Mouse (Mus musculus) heart, postnatal 0 days (tissue): Measurements from ENCODE around the gene Ercc5. TPM values are rescaled to one million over a fixed set of nuclear protein-coding genes. Genes with fewer than 3 reads are reported as not detected.
A peak's percentile ranks its signal among the peaks of the same experiment; 100 is the strongest.

Source experiments
- ATAC-seq: fragments of 200-750 bp; cut with Nextera tagmentation; 2 replicates; pipeline ENCODE4 v1.8.0; 2017; ENCODE audit warnings: low read depth, moderate number of reproducible peaks, moderate library complexity; ENCODE audit not compliant: insufficient read depth
- DNase-seq: peaks from one replicate; pipeline ENCODE4 v3.0.0-alpha.2; 2016; ENCODE audit warnings: low spot score
- H3K27ac ChIP-seq: fragments of 300-500 bp; sonication (generic); 2 replicates; pipeline ENCODE4 v1.5.1; 2014; ENCODE audit warnings: low read depth, mild to moderate bottlenecking
- H3K27me3 ChIP-seq: fragments of 300-500 bp; sonication (generic); 2 replicates; pipeline ENCODE4 v1.6.1; 2014; ENCODE audit warnings: low read length, mixed read lengths; ENCODE audit not compliant: control insufficient read depth, insufficient read depth
- H3K36me3 ChIP-seq: fragments of 300-500 bp; sonication (generic); replicated peaks from 2 replicates; pipeline ENCODE4 v1.6.1; 2014; ENCODE audit warnings: low read length, mixed read lengths; ENCODE audit not compliant: control insufficient read depth, insufficient read depth
- H3K4me1 ChIP-seq: fragments of 300-500 bp; sonication (generic); 2 replicates; pipeline ENCODE4 v1.6.1; 2014; ENCODE audit warnings: antibody characterized with exemption; ENCODE audit not compliant: control insufficient read depth, insufficient read depth
- H3K4me2 ChIP-seq: fragments of 300-500 bp; sonication (generic); 2 replicates; pipeline ENCODE4 v1.6.1; 2014; ENCODE audit warnings: low read depth, mild to moderate bottlenecking, low read length, moderate library complexity
- H3K4me3 ChIP-seq: fragments of 300-500 bp; sonication (generic); 2 replicates; pipeline ENCODE4 v1.5.1; 2014; ENCODE audit warnings: low read depth, low read length
- H3K9ac ChIP-seq: fragments of 300-500 bp; sonication (generic); replicated peaks from 2 replicates; pipeline ENCODE4 v1.6.1; 2014; ENCODE audit warnings: low read depth, low read length, mixed read lengths
- H3K9me3 ChIP-seq: fragments of 300-500 bp; sonication (generic); replicated peaks from 2 replicates; pipeline ENCODE4 v1.6.1; 2016; ENCODE audit warnings: low read length; ENCODE audit not compliant: control insufficient read depth
- CTCF ChIP-seq: IDR thresholded peaks from 2 replicates; pipeline ENCODE4 v1.5.1; 2016; ENCODE audit warnings: antibody characterized with exemption, control low read depth, low read depth
- EP300 ChIP-seq: IDR thresholded peaks from 2 replicates; pipeline ENCODE4 v1.6.1; 2016; ENCODE audit warnings: antibody characterized with exemption, low read depth
- WGBS: fragments of 180-500 bp; shearing (Covaris S2); extraction: QIAGEN DNeasy Blood & Tissue Kit; methylation state at CpG from one replicate; pipeline ENCODE4 v1.1.7; 2014; 5-methylcytosine and 5-hydroxymethylcytosine counted together
- polyA plus RNA-seq: library from polyadenylated mRNA; unstranded; fragments of >200 nt; fragmentation: Nextera tagmentation; extraction: Ambion mirVana; gene quantifications from 2 replicates; pipeline ENCODE4 v1.2.1, GENCODE M21; 2015
- total RNA-seq: library from RNA; depleted of rRNA; stranded (reverse); fragments of >200 nt; gene quantifications from 2 replicates; pipeline ENCODE4 v1.2.3, GENCODE M21; 2014; ENCODE audit warnings: low replicate concordance

Ercc5 gene
- total and polyA plus RNA-seq, 2 experiments from 2014 or later, result 10.7 to 39.8 TPM

- TF ChIP-seq CTCF (no peak), EP300 (no peak)
- DNase-seq (no peak), ATAC-seq (no peak)
- 91% methylated on average over 6 of the region's 6 CpGs for WGBS
- Histone ChIP-seq H3K27ac (no peak overlapping the region), H3K36me3 (peaks cover 78% of the 10 kb centered on the region), H3K4me1 (no peaks in the 10 kb centered on the region), H3K27me3 (no peaks in the 10 kb centered on the region), H3K4me3 (no peak overlapping the region), H3K4me2 (no peak overlapping the region), H3K9me3 (no peaks in the 10 kb centered on the region), H3K9ac (no peak overlapping the region)
Observed at GRCm38 (mm10) chr1:44161818-44162217, 14.3 kb downstream of the Ercc5 start.

DNA sequence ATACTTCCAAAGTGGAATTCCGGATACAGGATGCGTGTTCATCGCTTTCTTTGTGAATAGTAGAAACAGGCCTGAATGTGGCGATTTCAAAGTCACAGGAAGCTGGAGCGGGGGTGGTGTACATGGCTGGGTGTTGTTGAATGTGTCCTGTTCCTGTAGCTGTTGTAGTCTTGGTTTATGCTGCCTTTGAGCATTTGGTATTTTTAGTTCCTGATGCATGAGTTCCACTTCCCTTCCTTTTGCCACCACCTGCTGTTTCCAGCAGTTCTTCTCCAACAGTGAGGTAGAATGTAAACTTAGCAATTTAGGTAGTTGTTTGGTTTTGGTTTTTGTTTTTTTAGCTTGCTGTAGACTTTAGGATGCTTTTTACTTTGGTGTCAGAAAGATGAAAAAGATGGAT lies 14.8 kb downstream of the Ercc5 start:
- no peak overlapping the region for H3K9ac ChIP-seq
- DNase-seq, result no peak
- H3K4me2 ChIP-seq, result no peak overlapping the region
- 77% methylated on average over 5 of the region's 5 CpGs for WGBS
- peaks cover 84% of the 10 kb centered on the region for H3K36me3 ChIP-seq
- TF ChIP-seq CTCF, result no peak
- no peak for TF ChIP-seq EP300
- no peaks in the 10 kb centered on the region for H3K9me3 ChIP-seq
- H3K27me3 ChIP-seq, result no peaks in the 10 kb centered on the region
- no peak for ATAC-seq
- H3K27ac ChIP-seq, result no peak overlapping the region
- no peaks in the 10 kb centered on the region for H3K4me1 ChIP-seq
- no peak overlapping the region for H3K4me3 ChIP-seq

GRCm38 (mm10) chr1:44167859-44168383 lies 20.4 kb downstream of the Ercc5 start:
- TF ChIP-seq EP300 (no peak), CTCF (no peak)
- ATAC-seq (no peak), DNase-seq (no peak)
- Histone ChIP-seq H3K4me1 (no peaks in the 10 kb centered on the region), H3K9me3 (peaks cover 9% of the 10 kb centered on the region; the same call in 1 of the 2 replicates), H3K27me3 (no peaks in the 10 kb centered on the region), H3K36me3 (peaks cover 73% of the 10 kb centered on the region), H3K9ac (no peak overlapping the region), H3K4me2 (no peak overlapping the region), H3K27ac (no peak overlapping the region), H3K4me3 (no peak overlapping the region)
- WGBS, result 97% methylated on average over 3 of the region's 3 CpGs

DNA sequence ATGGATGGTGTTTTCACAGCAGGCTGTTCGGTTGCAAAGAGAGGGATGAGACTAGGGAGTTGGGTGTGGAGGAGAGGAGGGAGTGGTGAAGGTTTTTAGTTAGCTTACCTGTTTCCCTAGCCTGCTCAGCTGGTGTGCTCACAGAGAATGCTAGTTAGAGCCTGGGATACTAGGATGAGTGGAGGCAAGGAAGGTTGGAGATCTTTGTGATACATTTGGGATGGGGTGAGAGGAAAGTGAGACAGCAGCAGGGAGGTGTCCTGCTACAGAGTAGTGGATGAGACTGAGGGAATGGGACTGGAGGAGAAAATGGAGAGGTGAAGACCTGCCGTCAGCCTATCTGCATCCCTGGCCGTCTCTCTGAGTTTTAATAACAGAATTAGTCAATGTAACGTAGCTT lies 25.1 kb downstream of the Ercc5 start:
- no peak overlapping the region for H3K4me3 ChIP-seq
- peaks cover 73% of the 10 kb centered on the region for H3K36me3 ChIP-seq
- H3K9me3 ChIP-seq, result peaks cover 9% of the 10 kb centered on the region; the same call in 1 of the 2 replicates
- ATAC-seq (no peak), DNase-seq (no peak)
- 95% methylated on average over 4 of the region's 4 CpGs for WGBS
- no peak overlapping the region for H3K4me2 ChIP-seq
- H3K4me1 ChIP-seq, result no peaks in the 10 kb centered on the region
- no peak for TF ChIP-seq CTCF
- TF ChIP-seq EP300, result no peak
- H3K9ac ChIP-seq, result no peak overlapping the region
- H3K27me3 ChIP-seq, result no peaks in the 10 kb centered on the region
- H3K27ac ChIP-seq, result no peak overlapping the region

- WGBS, result 83% methylated on average over 8 of the region's 8 CpGs
- no peaks in the 10 kb centered on the region for H3K4me1 ChIP-seq
- TF ChIP-seq CTCF (peak; percentile 29; the same call in 1 of the 2 replicates), EP300 (no peak)
Observed at GRCm38 (mm10) chr1:44173903-44174302, 26.4 kb downstream of the Ercc5 start.

DNA sequence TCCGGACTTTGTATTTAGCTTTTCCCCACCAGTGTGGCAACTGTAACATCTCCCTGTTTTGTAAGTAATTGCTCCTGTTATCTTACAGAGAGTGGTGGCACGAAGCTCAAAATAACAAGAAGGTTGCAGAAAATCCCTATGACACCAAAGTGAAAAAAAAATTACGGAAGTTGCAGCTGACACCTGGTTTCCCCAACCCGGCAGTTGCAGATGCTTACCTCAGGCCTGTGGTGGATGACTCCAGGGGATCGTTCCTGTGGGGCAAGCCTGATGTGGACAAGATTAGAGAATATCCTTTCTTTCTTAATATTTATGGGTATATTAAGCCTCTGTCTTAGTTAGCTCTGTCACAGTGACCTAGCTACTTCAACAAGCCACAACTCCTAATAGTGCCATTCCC lies 30.5 kb downstream of the Ercc5 start:
- H3K27ac ChIP-seq, result no peak overlapping the region
- H3K4me2 ChIP-seq, result no peak overlapping the region
- WGBS, result 88% methylated on average over 5 of the region's 5 CpGs
- H3K36me3 ChIP-seq, result peaks cover 65% of the 10 kb centered on the region
- no peaks in the 10 kb centered on the region for H3K9me3 ChIP-seq
- no peak for ATAC-seq
- H3K4me3 ChIP-seq, result no peak overlapping the region
- no peaks in the 10 kb centered on the region for H3K4me1 ChIP-seq
- no peak for TF ChIP-seq EP300
- TF ChIP-seq CTCF, result no peak
- H3K27me3 ChIP-seq, result no peaks in the 10 kb centered on the region
- no peak for DNase-seq
- no peak overlapping the region for H3K9ac ChIP-seq

More at GRCm38 (mm10) chr1:44173903-44174302, 26.4 kb downstream of the Ercc5 start:
- H3K36me3 ChIP-seq, result peaks cover 76% of the 10 kb centered on the region
- no peak for ATAC-seq
- no peak overlapping the region for H3K4me2 ChIP-seq
- H3K9ac ChIP-seq, result no peak overlapping the region
- H3K4me3 ChIP-seq, result no peak overlapping the region
- DNase-seq, result no peak
- H3K27me3 ChIP-seq, result no peaks in the 10 kb centered on the region
- no peak overlapping the region for H3K27ac ChIP-seq
- H3K9me3 ChIP-seq, result peaks cover 9% of the 10 kb centered on the region; the same call in 1 of the 2 replicates
